Mouse (Mus musculus): ENCODE measurements around the gene Glo1. TPM values are rescaled to one million over a fixed set of nuclear protein-coding genes. Genes with fewer than 3 reads are reported as not detected.

Gene Glo1
- total RNA-seq, 2 experiments from 2014 or later: 155 to 156 TPM

DNA sequence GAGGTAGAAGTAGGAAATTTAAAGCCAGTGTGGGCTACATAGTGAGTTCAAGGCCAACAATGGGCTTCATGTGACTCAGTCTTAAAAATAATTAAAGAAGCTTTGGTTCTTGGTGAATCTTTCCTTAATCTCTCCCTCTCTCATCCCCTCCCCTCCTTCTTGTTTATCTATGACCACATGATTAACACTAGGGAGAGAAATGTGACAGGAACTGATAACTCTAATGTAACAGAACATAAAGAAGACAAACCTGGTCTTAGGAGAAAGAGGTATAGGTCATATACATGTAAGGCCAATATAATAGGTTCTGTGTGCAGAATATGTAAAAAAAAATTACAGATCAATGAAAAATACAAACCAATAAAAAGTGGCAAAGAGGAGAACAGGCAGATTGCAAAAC is 13.3 kb downstream of the Glo1 start:
- DNase-seq (ENCODE audit: low spot score in 2 of 2): no peak

DNA sequence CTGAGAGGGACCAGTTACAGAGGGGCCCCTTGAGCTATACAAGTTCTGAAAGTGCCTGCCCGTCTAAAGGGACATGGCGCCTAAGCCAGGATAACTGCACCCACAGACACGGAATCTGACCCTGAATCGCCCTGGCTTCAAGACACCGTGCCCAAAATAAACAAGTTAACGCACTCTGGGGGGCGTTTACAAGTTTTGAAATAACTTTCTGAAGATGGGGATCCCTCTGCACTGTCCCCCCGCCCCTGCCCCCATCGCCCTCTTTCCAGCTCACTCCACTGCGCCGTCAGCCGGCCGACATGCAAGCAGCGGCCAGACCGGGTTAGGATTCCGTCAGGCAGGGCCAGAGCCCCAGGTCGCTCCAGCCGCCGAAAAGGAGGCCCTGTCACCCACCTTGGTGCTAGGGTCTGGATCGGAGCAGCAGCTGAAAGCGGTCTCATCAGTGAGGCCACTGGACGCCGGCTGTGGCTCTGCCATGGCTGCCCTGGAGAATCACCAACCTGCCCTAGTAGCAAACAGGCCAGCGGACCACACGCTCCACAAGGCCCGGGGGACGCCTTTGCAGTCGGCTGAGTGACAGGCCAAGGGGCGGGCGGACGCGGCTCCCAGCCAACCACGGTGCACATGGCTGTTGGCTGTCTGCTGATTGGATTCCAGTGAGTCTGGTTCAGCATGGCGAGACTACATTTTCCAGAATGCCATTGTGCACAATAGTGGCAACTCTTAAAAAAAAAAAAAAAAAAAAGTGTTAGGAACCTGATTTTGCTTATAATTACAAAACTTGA is 14.4 kb downstream of the Glo1 start:
- DNase-seq (ENCODE audit: low spot score in 2 of 2): peak; percentile 100

- DNase-seq (ENCODE audit: low spot score in 2 of 2): no peak
Observed at GRCm38 (mm10) chr17:30611221-30612074, 15.2 kb downstream of the Glo1 start.

GRCm38 (mm10) chr17:30610739-30611138 is 15.9 kb downstream of the Glo1 start:
- DNase-seq (ENCODE audit: low spot score in 2 of 2): no peak

DNA sequence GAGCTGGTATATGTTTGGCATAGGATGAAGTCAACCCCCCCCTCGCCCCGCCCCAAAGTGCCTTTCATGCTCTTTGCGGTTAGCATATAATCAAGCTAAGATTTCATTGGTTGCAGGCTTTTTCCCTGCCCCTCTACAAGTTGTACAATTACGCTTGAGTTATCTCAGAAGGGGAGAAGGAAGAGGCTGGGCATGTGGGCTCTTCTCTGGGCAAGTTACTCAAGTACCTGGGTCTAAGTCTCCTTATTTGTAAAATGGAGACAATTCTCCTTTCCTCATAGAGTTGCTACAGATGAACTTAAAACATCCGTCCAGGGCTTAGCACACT is 16.7 kb downstream of the Glo1 start:
- no peak for DNase-seq (ENCODE audit: low spot score in 2 of 2)

- peak; percentile 64 to 69 for DNase-seq (ENCODE audit: low spot score in 2 of 2)
Observed at GRCm38 (mm10) chr17:30609305-30609979, 17.2 kb downstream of the Glo1 start.

GRCm38 (mm10) chr17:30607909-30608495 is 18.7 kb downstream of the Glo1 start:
- no peak for DNase-seq (ENCODE audit: low spot score in 2 of 2)

DNA sequence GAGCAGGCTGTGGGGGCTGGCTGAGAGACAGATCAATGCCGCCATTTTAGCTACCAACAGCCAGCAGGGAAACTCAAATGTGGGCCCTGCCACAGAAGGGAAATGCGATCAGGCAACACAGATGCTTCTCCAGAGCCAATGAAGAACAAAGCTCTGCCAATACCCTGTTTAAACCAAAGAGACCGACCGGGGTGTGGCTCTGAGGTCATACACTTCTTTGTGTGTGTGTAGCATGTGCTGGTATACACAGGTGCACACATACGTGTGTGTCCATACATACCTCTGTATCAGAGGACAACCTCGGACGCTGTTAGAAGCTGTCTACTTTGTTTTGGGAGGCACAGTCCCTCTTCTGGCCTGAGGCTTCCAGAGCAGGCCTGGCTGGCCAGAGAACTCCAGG is 19.3 kb downstream of the Glo1 start:
- DNase-seq (ENCODE audit: low spot score in 2 of 2): no peak

GRCm38 (mm10) chr17:30606634-30607081 is 20.0 kb downstream of the Glo1 start:
- no peak for DNase-seq (ENCODE audit: low spot score in 2 of 2)

DNA sequence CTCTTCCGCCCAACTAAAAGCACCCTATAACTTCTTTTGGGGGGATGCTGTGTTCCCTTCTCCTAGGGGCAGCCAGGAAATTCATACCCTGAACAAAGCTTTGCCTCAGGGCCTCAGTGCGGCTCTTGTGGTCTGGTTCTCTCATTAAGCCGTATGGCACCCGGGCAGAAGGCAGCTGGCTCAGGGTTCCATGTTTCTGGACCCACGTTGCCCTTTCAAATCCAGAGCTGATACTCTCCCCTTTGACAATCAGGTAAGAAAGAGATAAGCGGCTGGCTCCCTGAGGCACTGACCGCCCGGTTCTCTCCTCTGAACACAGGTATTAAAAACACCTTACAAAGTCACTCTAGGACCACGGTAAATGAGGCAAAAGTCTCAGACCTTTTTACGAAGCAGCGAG is 20.5 kb downstream of the Glo1 start:
- DNase-seq (ENCODE audit: low spot score in 2 of 2): no peak

GRCm38 (mm10) chr17:30605001-30605400 is 21.7 kb downstream of the Glo1 start:
- DNase-seq (ENCODE audit: low spot score in 2 of 2): no peak

DNA sequence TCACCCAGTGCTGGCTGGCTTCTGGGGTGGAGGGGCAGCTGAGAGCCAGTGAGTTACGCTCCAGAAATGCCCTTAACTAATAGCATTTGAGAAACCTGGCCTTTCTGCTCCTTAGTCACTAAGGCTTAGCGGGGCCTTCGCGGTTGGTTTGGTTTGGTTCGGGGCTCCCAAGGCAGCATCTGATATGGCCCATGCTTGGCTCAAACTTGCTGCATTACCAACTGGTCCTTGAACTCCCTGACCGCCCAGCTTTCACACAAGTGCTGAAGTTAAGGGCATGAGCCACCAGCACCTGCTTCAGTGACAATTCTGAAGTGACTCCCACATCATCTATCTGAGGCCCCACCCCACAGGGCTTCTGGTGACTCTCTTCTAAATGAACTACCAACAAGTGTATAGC is 22.4 kb downstream of the Glo1 start:
- DNase-seq (ENCODE audit: low spot score in 2 of 2): no peak

DNA sequence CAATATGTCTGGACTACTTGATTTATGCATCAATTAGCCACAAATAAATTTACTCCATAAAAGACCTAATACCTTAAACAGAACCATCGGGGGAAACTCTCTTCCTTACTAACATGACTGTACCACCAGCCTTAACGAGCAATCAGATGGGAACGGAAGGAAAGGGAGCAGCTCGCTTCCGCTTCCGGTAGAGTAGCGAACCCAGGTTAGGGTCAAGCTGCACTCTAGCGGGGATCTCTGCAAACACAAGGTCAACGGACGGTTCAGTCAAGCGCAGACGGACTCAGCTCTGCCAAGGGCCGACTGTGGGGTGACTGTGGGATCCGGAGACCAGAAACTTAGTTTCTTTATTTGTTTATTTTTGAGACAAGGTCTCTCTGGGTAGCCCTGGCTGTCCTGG is 24.5 kb downstream of the Glo1 start:
- DNase-seq (ENCODE audit: low spot score in 2 of 2): no peak

DNA sequence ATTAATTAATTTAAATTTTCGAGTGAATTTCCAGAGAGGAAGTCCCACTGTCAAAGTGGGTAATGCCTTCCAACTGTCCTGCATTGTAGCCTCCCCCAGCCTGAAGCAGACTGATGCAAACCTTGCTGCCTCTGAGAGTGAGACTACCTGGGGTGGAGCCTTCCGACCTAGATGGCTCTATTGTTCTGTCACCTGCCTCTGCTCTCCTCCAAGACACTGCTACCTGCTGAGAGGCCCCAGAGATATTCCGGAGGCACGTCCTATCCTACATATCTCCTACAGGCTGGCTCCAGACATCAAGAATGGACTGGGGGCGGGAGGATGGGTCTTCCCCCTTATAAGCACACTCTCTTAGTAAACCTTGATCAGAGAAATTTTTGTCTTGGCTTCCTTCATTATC is 28.4 kb downstream of the Glo1 start:
- no peak for DNase-seq (ENCODE audit: low spot score in 2 of 2)

GRCm38 (mm10) chr17:30597786-30598185 is 28.9 kb downstream of the Glo1 start:
- DNase-seq (ENCODE audit: low spot score in 2 of 2): no peak

DNA sequence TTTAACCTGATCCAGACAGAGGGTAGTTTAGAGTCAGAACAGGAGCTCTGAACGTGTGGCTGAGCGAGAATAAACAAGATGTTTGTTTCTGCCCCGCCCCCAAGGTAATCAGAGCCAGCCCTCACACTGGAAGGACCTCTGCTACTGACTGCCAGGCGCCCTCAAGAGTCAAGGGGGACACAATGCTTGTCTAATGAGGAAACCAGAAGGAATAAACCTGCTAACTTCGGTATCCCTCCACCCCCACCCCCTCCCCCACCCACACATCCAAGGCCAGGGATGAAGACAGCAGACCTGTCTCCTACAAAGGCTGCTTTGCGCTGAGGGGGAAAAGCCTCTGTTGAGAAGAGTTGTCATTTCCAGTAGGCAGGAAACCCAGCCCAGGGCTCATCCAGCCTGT is 31.8 kb downstream of the Glo1 start:
- no peak for DNase-seq (ENCODE audit: low spot score in 2 of 2)

DNA sequence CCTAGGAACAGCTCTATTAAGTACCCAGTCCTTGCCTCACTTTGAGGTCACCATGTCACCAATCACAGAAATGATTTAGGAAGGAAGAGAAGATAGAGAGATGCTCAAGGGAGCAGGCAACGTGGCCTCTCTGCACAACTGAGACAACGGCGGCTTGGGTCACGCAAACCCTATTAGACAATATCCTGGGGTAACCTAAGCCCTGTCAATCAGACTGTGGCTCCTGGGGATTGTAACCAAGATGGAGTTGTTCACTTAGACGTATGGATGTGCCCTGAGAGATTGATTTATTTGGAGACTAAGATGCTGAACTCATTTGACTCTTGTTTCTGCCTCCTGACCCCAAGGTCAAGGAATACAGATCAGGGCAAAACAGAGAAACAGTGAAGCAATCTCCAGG is 32.3 kb downstream of the Glo1 start:
- no peak for DNase-seq (ENCODE audit: low spot score in 2 of 2)

DNA sequence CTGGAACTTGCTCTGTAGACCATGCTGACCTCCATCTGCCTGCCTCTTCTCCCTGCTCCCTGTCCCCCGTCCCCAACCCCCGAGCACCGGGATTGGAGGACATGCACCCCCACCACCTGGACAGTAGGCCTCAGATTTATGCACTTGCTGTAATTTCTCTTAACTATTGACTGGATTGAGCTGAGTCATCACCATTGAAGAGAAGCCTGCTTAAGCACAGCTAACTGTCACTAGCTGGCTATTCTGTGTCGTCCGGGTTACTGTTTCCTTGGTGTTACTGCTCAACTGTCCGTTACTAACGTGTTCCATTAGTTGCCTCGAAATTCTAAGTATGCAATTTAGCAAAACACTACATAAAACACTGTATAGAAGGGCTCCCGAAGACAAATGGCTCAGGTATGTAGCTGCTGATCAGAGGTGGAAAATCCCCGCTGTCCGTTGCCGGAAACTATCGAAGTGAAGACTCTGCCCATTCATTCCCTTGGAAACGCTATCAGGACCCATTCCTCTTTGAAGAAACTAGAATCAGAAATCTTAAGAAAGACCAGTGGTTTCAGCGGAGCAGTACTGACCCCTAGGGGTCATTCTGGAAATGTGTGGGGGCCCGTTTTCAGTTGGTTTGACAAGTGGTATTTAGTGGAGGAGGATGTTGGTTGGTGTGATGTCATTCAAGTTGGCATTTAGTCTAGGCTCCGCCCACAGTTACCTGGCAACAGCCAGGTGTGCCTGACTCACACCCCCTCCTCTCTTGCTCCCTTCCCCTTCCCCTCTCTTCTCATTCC is 36.1 kb downstream of the Glo1 start:
- peak; percentile 59 to 68 for DNase-seq (ENCODE audit: low spot score in 2 of 2)

DNA sequence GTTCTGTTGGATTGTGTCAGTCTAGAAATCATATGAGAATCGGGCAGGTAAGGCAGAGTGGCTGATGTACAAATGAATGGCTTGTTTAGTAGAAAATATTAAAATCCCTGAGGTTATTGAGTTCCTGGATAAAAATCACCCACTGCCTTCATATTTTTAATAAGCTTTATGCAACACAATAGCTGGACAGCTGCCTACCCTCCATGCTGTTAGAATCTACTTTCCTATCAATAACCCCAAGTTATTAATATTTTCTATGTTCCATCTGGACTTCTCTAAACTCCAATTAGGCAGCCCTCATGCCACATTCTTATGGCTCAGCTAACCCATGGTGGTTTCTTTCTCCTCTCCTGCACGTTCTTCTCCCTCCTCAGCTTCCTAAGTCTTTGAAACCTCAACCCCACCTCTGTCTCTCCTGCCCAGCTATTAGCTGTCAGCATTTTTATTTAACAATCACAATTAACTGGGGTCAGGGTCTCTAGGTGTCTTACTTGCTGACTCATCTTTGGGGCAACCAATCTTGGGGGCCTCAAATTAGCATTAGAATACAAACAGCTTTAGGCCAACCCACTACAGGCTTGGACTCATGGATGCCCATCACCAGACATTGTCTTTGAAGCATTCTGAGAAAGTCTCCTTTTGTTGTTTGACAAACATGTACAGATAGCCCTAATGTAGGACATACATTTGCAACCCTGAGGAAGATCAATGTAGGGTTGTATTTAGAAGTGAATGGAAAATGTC is 43.2 kb downstream of the Glo1 start:
- no peak for DNase-seq (ENCODE audit: low spot score in 2 of 2)

DNA sequence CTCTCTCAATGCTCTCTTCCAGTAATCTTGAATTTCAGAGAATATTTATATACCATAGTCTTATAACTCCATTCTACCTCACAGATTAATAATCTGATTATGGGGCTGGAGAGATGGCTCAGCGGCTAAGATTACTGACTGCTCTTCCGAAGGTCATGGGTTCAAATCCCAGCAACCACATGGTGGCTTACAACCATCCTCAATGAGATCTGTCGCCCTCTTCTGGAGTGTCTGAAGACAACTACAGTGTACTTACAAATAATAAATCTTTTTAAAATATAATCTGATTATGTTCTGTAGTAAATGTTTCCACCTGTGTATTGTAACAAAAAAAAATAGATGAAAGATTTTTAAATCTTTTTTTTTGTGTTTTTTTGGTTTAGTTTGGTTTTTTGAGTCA is 44.4 kb downstream of the Glo1 start:
- no peak for DNase-seq (ENCODE audit: low spot score in 2 of 2)
